Mouse (Mus musculus) bone marrow, adult 2 months (tissue): ENCODE measurements around the gene Snn. TPM values are rescaled to one million over a fixed set of nuclear protein-coding genes. Genes with fewer than 3 reads are reported as not detected.

Experiments
- H3K27ac ChIP-seq: fragments of 200-500 bp; 2 replicates; pipeline ENCODE4 v1.5.1; 2012; ENCODE audit warnings: low read depth, mild to moderate bottlenecking, control low read depth, inconsistent platforms, low read length; ENCODE audit not compliant: control insufficient read depth, poor library complexity, insufficient read depth
- H3K4me1 ChIP-seq: fragments of 200-500 bp; 2 replicates; pipeline ENCODE4 v1.6.1; 2011; ENCODE audit warnings: low read length; ENCODE audit not compliant: control insufficient read depth, insufficient read depth
- H3K4me3 ChIP-seq: fragments of 200-500 bp; replicated peaks from 2 replicates; pipeline ENCODE3; 2011; ENCODE audit warnings: mild to moderate bottlenecking, low read depth, low read length, control low read depth; ENCODE audit not compliant: control insufficient read depth
- CTCF ChIP-seq: fragments of 200-500 bp; IDR thresholded peaks from 2 replicates; pipeline ENCODE4 v1.5.1; 2011; ENCODE audit warnings: low read length, control low read depth; ENCODE audit not compliant: control insufficient read depth, insufficient read depth
- POLR2A ChIP-seq: fragments of 200-500 bp; IDR thresholded peaks from 2 replicates; pipeline ENCODE4 v1.6.1; 2011; ENCODE audit warnings: low read depth, mild to moderate bottlenecking, control low read depth, low read length, borderline replicate concordance; ENCODE audit not compliant: control insufficient read depth
- WGBS: fragments of 180-500 bp; shearing (Covaris S2); methylation state at CpG from one replicate; pipeline ENCODE4 v1.1.7; 2018; 5-methylcytosine and 5-hydroxymethylcytosine counted together
- polyA plus RNA-seq: library from polyadenylated mRNA; stranded (reverse); fragments of >200 nt; gene quantifications from 2 replicates; pipeline ENCODE4 v1.2.4, GENCODE M21; 2011; ENCODE audit warnings: low replicate concordance; ENCODE audit not compliant: missing spikeins, insufficient read depth, insufficient read length

The Snn gene
- polyA plus RNA-seq, 1 experiment: 21.6 TPM

DNA sequence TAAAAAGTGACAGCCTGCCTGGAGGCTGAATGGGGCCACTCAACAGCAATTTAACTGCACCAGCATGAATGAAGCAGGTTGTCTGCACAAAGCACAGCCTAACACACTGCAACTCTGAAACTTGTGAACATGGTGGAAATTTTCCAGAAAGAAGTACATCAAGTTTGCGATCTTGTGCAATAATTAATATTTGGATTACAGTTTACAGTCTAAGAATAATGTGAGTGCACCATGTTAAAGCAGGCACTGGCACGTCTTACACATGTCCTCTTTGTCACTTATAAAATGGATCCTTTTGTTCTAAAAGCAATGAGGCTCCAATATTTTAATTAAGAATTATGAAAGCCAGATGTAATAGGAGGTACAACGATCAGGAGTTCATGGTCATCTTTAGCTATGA lies 36.6 kb downstream of the Snn start:
- Histone ChIP-seq H3K4me1 (peaks cover 2% of the 10 kb centered on the region), H3K27ac (no peak overlapping the region), H3K4me3 (no peak overlapping the region)
- TF ChIP-seq CTCF: no peak
- 90% methylated on average over 3 of the region's 3 CpGs for WGBS

DNA sequence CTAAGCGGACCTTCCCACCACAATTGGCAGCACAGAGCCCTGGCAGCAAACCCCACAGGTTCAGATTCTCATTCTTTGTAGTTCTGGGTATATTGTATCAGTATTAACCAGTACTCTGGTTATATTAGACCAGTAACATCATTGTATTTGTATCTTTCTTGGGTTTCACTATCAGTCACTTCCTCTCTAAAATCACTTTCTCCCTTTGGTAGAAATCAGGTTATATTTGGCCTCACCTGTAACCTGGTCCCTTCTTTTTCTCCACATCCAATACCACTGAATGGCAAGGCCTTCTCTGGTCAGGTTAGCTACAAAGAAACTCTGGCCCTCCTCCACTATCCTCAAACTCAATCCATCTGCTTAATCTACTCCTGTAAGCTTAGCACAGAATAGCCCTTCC lies 44.2 kb downstream of the Snn start:
- Histone ChIP-seq H3K27ac (no peak overlapping the region), H3K4me3 (no peak overlapping the region), H3K4me1 (no peaks in the 10 kb centered on the region)
- TF ChIP-seq CTCF (no peak), POLR2A (no peak)
- 60% methylated on average over 1 of the region's 1 CpGs for WGBS

DNA sequence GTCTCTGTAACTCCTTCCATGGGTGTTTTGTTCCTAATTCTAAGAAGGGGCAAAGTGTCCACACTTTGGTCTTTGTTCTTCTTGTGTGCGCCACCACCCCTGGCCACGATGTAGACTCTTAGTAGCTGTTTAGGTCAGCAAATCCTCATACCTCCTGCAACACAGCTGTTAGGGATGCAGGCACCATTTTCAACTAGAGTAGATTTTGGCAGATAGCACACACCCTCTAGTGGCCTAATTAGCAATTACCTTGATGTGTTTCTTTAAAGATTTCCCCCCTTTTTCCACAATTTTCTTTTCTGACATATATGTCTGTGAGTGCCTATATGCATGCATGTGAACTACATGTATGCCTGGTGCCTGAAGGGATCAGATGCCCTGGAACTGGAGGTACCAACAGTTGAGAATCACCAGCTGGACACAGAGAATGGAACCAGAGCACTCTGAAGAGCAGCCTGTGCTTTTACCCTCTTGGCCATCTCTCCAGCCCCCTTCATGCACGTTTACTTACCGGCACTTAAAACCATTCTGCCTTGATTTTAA lies 48.5 kb downstream of the Snn start:
- Histone ChIP-seq H3K4me1 (no peaks in the 10 kb centered on the region), H3K4me3 (no peak overlapping the region), H3K27ac (no peak overlapping the region)
- 67% methylated on average over 4 of the region's 4 CpGs for WGBS
- TF ChIP-seq POLR2A (no peak), CTCF (no peak)

DNA sequence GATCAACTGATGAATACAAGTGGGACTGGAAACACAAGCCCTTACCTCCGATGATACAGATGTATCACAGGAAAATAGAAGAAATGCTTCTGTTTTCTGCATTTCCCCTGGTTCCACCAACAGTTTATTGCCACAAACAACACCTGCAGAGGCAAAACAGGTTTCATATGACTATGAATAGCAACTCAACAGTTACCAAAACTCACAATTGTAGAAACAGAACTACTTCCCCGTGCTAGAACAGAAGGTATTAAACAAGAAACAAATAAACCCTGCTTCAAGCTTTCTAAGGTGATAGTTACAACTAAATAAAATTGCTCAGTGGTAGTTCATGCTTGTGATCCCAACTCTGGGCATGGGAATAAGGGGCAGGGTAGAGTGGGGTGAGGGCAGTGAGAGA lies 61.9 kb downstream of the Snn start:
- TF ChIP-seq POLR2A (no peak), CTCF (no peak)
- no peaks in the 10 kb centered on the region for H3K4me1 ChIP-seq
- 64% methylated on average over 2 of the region's 2 CpGs for WGBS
- H3K27ac ChIP-seq: no peak overlapping the region; the same call in 1 of the 2 replicates
- no peak overlapping the region for H3K4me3 ChIP-seq

DNA sequence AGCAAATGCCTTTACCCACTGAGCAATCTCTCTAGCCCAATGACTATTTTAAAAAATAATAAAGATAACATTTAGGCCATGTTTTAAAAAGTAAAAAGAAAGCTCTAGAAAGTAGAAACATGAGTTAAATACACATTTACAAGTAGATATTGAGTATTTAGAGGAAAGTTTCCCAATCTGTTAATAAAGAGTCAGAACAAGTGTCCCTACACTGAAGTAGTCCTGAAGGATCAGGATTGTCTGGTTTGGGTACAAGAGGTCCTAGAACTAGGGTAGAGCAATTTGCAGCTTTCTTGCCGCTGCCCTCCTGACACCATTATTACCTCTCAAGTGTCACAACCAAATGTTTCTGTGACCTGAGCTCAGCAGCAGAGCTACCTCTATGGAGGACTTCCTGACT lies 63.4 kb downstream of the Snn start:
- no peak for TF ChIP-seq CTCF
- no peak for TF ChIP-seq POLR2A
- WGBS: 86% methylated on average over 1 of the region's 1 CpGs
- no peaks in the 10 kb centered on the region for H3K4me1 ChIP-seq
- H3K27ac ChIP-seq: no peak overlapping the region
- no peak overlapping the region for H3K4me3 ChIP-seq

Other genes with a start within 250 kb of the Snn start
- gene Gm11172, start 248.0 kb upstream of the Snn start, polyA plus RNA-seq: not detected in 2 replicates
- gene Rmi2, start 225.9 kb upstream of the Snn start, polyA plus RNA-seq: 3.8 and 4.8 TPM in 2 replicates
- 21.6 and 41.1 TPM in 2 replicates for gene Litaf, start 5.2 kb downstream of the Snn start, polyA plus RNA-seq
- 15.9 and 18.8 TPM in 2 replicates for gene Txndc11, start 73.7 kb downstream of the Snn start, polyA plus RNA-seq
- gene Zc3h7a, start 115.4 kb downstream of the Snn start, polyA plus RNA-seq: 103 and 128 TPM in 2 replicates
- gene Rsl1d1, start 142.4 kb downstream of the Snn start, polyA plus RNA-seq: 46.6 and 76.4 TPM in 2 replicates
- 51.0 and 78.9 TPM in 2 replicates for gene Gspt1, start 193.4 kb downstream of the Snn start, polyA plus RNA-seq